Mouse (Mus musculus): Measurements from ENCODE around the gene Tdgf1. TPM values are rescaled to one million over a fixed set of nuclear protein-coding genes. Genes with fewer than 3 reads are reported as not detected.

The Tdgf1 gene
- polyA plus RNA-seq, 1 experiment from 2014 or later: not detected

Small RNA genes within 50 kb of the gene (microRNA-seq; reads per million reads assigned to microRNA genes)
- not detected for gene Gm24269 (ENCODE audit: insufficient number of aligned reads)

Other genes starting within 250 kb of the Tdgf1 start
- 0.92 TPM in 1 of 2 replicates, not detected in the other for gene Myl3, start 204.3 kb downstream of the Tdgf1 start, polyA plus RNA-seq (2014; fragmentation: Nextera tagmentation; extraction: Ambion mirVana)
- 19.5 and 21.3 TPM in 2 replicates for gene Pth1r, start 199.0 kb downstream of the Tdgf1 start, polyA plus RNA-seq (2014; fragmentation: Nextera tagmentation; extraction: Ambion mirVana)
- not detected in 2 replicates for gene Prss42, start 148.0 kb downstream of the Tdgf1 start, polyA plus RNA-seq (2014; fragmentation: Nextera tagmentation; extraction: Ambion mirVana)
- gene Prss44, start 132.2 kb downstream of the Tdgf1 start, polyA plus RNA-seq (2014; fragmentation: Nextera tagmentation; extraction: Ambion mirVana): not detected in 2 replicates
- not detected in 2 replicates for gene Prss43, start 119.5 kb downstream of the Tdgf1 start, polyA plus RNA-seq (2014; fragmentation: Nextera tagmentation; extraction: Ambion mirVana)
- not detected in 2 replicates for gene Prss45, start 111.6 kb downstream of the Tdgf1 start, polyA plus RNA-seq (2014; fragmentation: Nextera tagmentation; extraction: Ambion mirVana)
- not detected in 2 replicates for gene Prss46, start 101.7 kb downstream of the Tdgf1 start, polyA plus RNA-seq (2014; fragmentation: Nextera tagmentation; extraction: Ambion mirVana)
- gene Prss50, start 88.2 kb downstream of the Tdgf1 start, polyA plus RNA-seq (2014; fragmentation: Nextera tagmentation; extraction: Ambion mirVana): 0.17 and 0.19 TPM in 2 replicates
- 0.71 and 1.1 TPM in 2 replicates for gene Als2cl, start 66.3 kb downstream of the Tdgf1 start, polyA plus RNA-seq (2014; fragmentation: Nextera tagmentation; extraction: Ambion mirVana)
- gene Tmie, start 66.0 kb downstream of the Tdgf1 start, polyA plus RNA-seq (2014; fragmentation: Nextera tagmentation; extraction: Ambion mirVana): 0.07 and 0.12 TPM in 2 replicates
- gene Fam240a, start 29.3 kb downstream of the Tdgf1 start, polyA plus RNA-seq (2014; fragmentation: Nextera tagmentation; extraction: Ambion mirVana): not detected in 2 replicates
- 0.27 TPM in 1 of 2 replicates, not detected in the other for gene Lrrc2, start 5.4 kb upstream of the Tdgf1 start, polyA plus RNA-seq (2014; fragmentation: Nextera tagmentation; extraction: Ambion mirVana)
- gene Rtp3, start 44.4 kb upstream of the Tdgf1 start, polyA plus RNA-seq (2014; fragmentation: Nextera tagmentation; extraction: Ambion mirVana): not detected in 2 replicates
- gene Ltf, start 73.1 kb upstream of the Tdgf1 start, polyA plus RNA-seq (2014; fragmentation: Nextera tagmentation; extraction: Ambion mirVana): 0.61 and 0.89 TPM in 2 replicates
- gene Ccrl2, start 111.4 kb upstream of the Tdgf1 start, polyA plus RNA-seq (2014; fragmentation: Nextera tagmentation; extraction: Ambion mirVana): 0.93 and 1.2 TPM in 2 replicates
- 44.3 and 50.6 TPM in 2 replicates for gene Lrrfip2, start 171.4 kb upstream of the Tdgf1 start, polyA plus RNA-seq (2014; fragmentation: Nextera tagmentation; extraction: Ambion mirVana)

Measured in forebrain, embryonic 11.5 days (tissue).